Mouse (Mus musculus): ENCODE data around the gene Adpgk. TPM values are rescaled to one million over a fixed set of nuclear protein-coding genes. Genes with fewer than 3 reads are reported as not detected.

The Adpgk gene
- polyA plus RNA-seq, 1 experiment from 2014 or later = 39.6 TPM

- Histone ChIP-seq H3K9me3 (no peaks in the 10 kb centered on the region), H3K36me3 (no peaks in the 10 kb centered on the region), H3K4me3 (no peak overlapping the region), H3K4me1 (replicated peaks) (peaks cover 12% of the 10 kb centered on the region), H3K27me3 (ENCODE audit: insufficient read depth, poor library complexity, severe bottlenecking) (no peaks in the 10 kb centered on the region), H3K27ac (no peak overlapping the region)
- WGBS = 86% methylated on average over 19 of the region's 19 CpGs
- no peak for DNase-seq (ENCODE audit: low spot score)
Measured at GRCm38 (mm10) chr9:59274846-59275455, 16.4 kb upstream of the Adpgk start.

- H3K36me3 ChIP-seq = no peaks in the 10 kb centered on the region
- H3K9me3 ChIP-seq = no peaks in the 10 kb centered on the region
- DNase-seq (ENCODE audit: low spot score) = no peak
- 93% methylated on average over 2 of the region's 2 CpGs for whole genome bisulfite sequencing
- no peak overlapping the region for H3K4me3 ChIP-seq
- H3K4me1 ChIP-seq (replicated peaks) = peaks cover 7% of the 10 kb centered on the region
- no peaks in the 10 kb centered on the region for H3K27me3 ChIP-seq (ENCODE audit: insufficient read depth, poor library complexity, severe bottlenecking)
- H3K27ac ChIP-seq = no peak overlapping the region
Measured at GRCm38 (mm10) chr9:59278199-59278598, 13.2 kb upstream of the Adpgk start.

GRCm38 (mm10) chr9:59278694-59279093, 12.7 kb upstream of the Adpgk start:
- 86% methylated on average over 5 of the region's 5 CpGs for WGBS
- Histone ChIP-seq H3K4me1 (replicated peaks) (peaks cover 7% of the 10 kb centered on the region), H3K36me3 (no peaks in the 10 kb centered on the region), H3K27ac (no peak overlapping the region), H3K4me3 (no peak overlapping the region), H3K27me3 (ENCODE audit: insufficient read depth, poor library complexity, severe bottlenecking) (no peaks in the 10 kb centered on the region), H3K9me3 (no peaks in the 10 kb centered on the region)
- no peak for DNase-seq (ENCODE audit: low spot score)

GRCm38 (mm10) chr9:59280888-59281287, 10.5 kb upstream of the Adpgk start:
- no peak overlapping the region for H3K4me3 ChIP-seq
- WGBS = 93% methylated on average over 5 of the region's 5 CpGs
- no peaks in the 10 kb centered on the region for H3K27me3 ChIP-seq (ENCODE audit: insufficient read depth, poor library complexity, severe bottlenecking)
- H3K27ac ChIP-seq = no peak overlapping the region
- H3K36me3 ChIP-seq = no peaks in the 10 kb centered on the region
- peaks cover 7% of the 10 kb centered on the region for H3K4me1 ChIP-seq (replicated peaks)
- no peaks in the 10 kb centered on the region for H3K9me3 ChIP-seq
- DNase-seq (ENCODE audit: low spot score) = no peak

GRCm38 (mm10) chr9:59281871-59282682, 9.3 kb upstream of the Adpgk start:
- WGBS = 56% methylated on average over 22 of the region's 27 CpGs
- Histone ChIP-seq H3K4me1 (replicated peaks) (peaks cover 7% of the 10 kb centered on the region), H3K27ac (no peak overlapping the region), H3K4me3 (peak overlapping the region; percentile 29; the same call in 1 of the 2 replicates), H3K36me3 (no peaks in the 10 kb centered on the region), H3K9me3 (no peaks in the 10 kb centered on the region), H3K27me3 (ENCODE audit: insufficient read depth, poor library complexity, severe bottlenecking) (no peaks in the 10 kb centered on the region)
- peak; percentile 82 for DNase-seq (ENCODE audit: low spot score)

GRCm38 (mm10) chr9:59282683-59282986, 8.7 kb upstream of the Adpgk start:
- peak overlapping the region; percentile 29; the same call in 1 of the 2 replicates for H3K4me3 ChIP-seq
- WGBS = 60% methylated on average over 7 of the region's 7 CpGs
- H3K27me3 ChIP-seq (ENCODE audit: insufficient read depth, poor library complexity, severe bottlenecking) = no peaks in the 10 kb centered on the region
- no peak for DNase-seq (ENCODE audit: low spot score)
- no peaks in the 10 kb centered on the region for H3K36me3 ChIP-seq
- no peaks in the 10 kb centered on the region for H3K9me3 ChIP-seq
- H3K27ac ChIP-seq = no peak overlapping the region
- peaks cover 7% of the 10 kb centered on the region for H3K4me1 ChIP-seq (replicated peaks)

GRCm38 (mm10) chr9:59285614-59286013, 5.7 kb upstream of the Adpgk start:
- H3K4me3 ChIP-seq = no peak overlapping the region
- no peak overlapping the region for H3K27ac ChIP-seq
- H3K9me3 ChIP-seq = no peaks in the 10 kb centered on the region
- no peaks in the 10 kb centered on the region for H3K36me3 ChIP-seq
- peaks cover 31% of the 10 kb centered on the region for H3K4me1 ChIP-seq (replicated peaks)
- DNase-seq (ENCODE audit: low spot score) = no peak
- H3K27me3 ChIP-seq (ENCODE audit: insufficient read depth, poor library complexity, severe bottlenecking) = no peaks in the 10 kb centered on the region
- 80% methylated on average over 6 of the region's 6 CpGs for WGBS

GRCm38 (mm10) chr9:59288058-59288457, 3.3 kb upstream of the Adpgk start:
- H3K27me3 ChIP-seq (ENCODE audit: insufficient read depth, poor library complexity, severe bottlenecking) = no peaks in the 10 kb centered on the region
- 78% methylated on average over 5 of the region's 5 CpGs for WGBS
- H3K4me3 ChIP-seq = no peak overlapping the region
- peaks cover 41% of the 10 kb centered on the region for H3K4me1 ChIP-seq (replicated peaks)
- H3K36me3 ChIP-seq = no peaks in the 10 kb centered on the region
- H3K9me3 ChIP-seq = no peaks in the 10 kb centered on the region
- no peak for DNase-seq (ENCODE audit: low spot score)
- peak overlapping the region; percentile 60 for H3K27ac ChIP-seq

GRCm38 (mm10) chr9:59288685-59289410, 2.5 kb upstream of the Adpgk start:
- peak overlapping the region; percentile 60 for H3K27ac ChIP-seq
- peak; percentile 56 for DNase-seq (ENCODE audit: low spot score)
- no peak overlapping the region for H3K4me3 ChIP-seq
- no peaks in the 10 kb centered on the region for H3K36me3 ChIP-seq
- no peaks in the 10 kb centered on the region for H3K9me3 ChIP-seq
- no peaks in the 10 kb centered on the region for H3K27me3 ChIP-seq (ENCODE audit: insufficient read depth, poor library complexity, severe bottlenecking)
- H3K4me1 ChIP-seq (replicated peaks) = peaks cover 46% of the 10 kb centered on the region
- 64% methylated on average over 3 of the region's 3 CpGs for WGBS

GRCm38 (mm10) chr9:59289529-59290115, 1.7 kb upstream of the Adpgk start:
- H3K4me3 ChIP-seq = no peak overlapping the region
- peaks cover 47% of the 10 kb centered on the region for H3K4me1 ChIP-seq (replicated peaks)
- H3K9me3 ChIP-seq = no peaks in the 10 kb centered on the region
- no peaks in the 10 kb centered on the region for H3K27me3 ChIP-seq (ENCODE audit: insufficient read depth, poor library complexity, severe bottlenecking)
- H3K27ac ChIP-seq = peak overlapping the region; percentile 46
- no peaks in the 10 kb centered on the region for H3K36me3 ChIP-seq
- no peak for DNase-seq (ENCODE audit: low spot score)
- 70% methylated on average over 6 of the region's 6 CpGs for WGBS

- Histone ChIP-seq H3K27ac (peak overlapping the region; percentile 97), H3K9me3 (no peaks in the 10 kb centered on the region), H3K4me1 (replicated peaks) (peaks cover 48% of the 10 kb centered on the region), H3K36me3 (0 out of 2 replicates have a peak, but pooled peaks cover 4% of the 10 kb centered on the region), H3K4me3 (peak overlapping the region; percentile 97), H3K27me3 (ENCODE audit: insufficient read depth, poor library complexity, severe bottlenecking) (no peaks in the 10 kb centered on the region)
- no peak for DNase-seq (ENCODE audit: low spot score)
- 2% methylated on average over 50 of the region's 50 CpGs for WGBS
Measured at GRCm38 (mm10) chr9:59291688-59292492, 532 bp downstream of the Adpgk start.

- Histone ChIP-seq H3K4me1 (replicated peaks) (peaks cover 48% of the 10 kb centered on the region), H3K27me3 (ENCODE audit: insufficient read depth, poor library complexity, severe bottlenecking) (no peaks in the 10 kb centered on the region), H3K27ac (peak overlapping the region; percentile 97; the same call in 1 of the 2 replicates), H3K36me3 (peaks cover 9% of the 10 kb centered on the region), H3K9me3 (no peaks in the 10 kb centered on the region), H3K4me3 (peak overlapping the region; percentile 97)
- 55% methylated on average over 3 of the region's 3 CpGs for WGBS
- no peak for DNase-seq (ENCODE audit: low spot score)
Measured at GRCm38 (mm10) chr9:59292493-59292875, 1.1 kb downstream of the Adpgk start.
